Mouse (Mus musculus): Measurements from ENCODE around the gene Fam187a.

Gene Fam187a

DNA sequence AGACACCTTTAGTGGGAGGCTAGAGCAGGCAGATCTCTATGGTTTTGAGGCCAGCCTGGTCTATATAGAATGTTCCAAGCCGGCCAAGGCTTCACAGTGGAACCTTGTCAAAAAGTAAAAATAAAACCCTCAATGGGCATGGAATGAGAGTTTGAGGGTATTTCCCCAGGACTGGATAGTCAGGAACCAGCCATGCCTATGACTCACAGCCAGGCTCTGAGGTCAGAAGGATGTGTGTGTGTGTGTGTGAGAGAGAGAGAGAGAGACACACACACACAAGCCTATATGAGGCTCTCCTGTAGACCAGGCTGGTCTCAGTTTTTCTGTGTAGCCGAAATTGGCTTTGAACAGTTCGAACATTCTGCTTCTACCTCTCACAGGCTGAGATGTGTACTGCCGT is 9.7 kb downstream of the Fam187a start:
- DNase-seq (ENCODE audit: low read depth) = no peak

- no peak for DNase-seq (ENCODE audit: low read depth)
These were observed 10.8 kb downstream of the Fam187a start for GRCm38 (mm10) chr11:102895779-102896178.

DNA sequence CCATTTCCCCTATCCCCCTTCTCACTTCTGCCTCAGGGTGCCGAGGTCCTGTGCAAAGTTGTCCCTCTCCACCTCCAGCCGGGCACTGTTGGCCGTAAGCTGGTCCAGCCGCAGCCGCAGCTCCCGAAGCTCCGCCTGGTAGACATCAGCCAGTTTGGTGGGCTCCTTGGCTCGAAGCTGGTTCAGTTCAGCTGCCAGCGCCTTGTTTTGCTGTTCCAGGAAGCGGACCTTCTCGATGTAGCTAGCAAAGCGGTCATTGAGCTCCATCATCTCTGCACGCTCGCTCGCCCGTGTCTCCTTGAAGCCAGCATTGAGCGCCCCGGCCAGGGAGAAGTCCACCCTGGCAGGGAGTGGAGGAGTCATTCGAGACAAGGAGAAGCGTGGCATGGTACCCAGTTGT is 11.7 kb downstream of the Fam187a start:
- DNase-seq (ENCODE audit: low read depth) = no peak

DNA sequence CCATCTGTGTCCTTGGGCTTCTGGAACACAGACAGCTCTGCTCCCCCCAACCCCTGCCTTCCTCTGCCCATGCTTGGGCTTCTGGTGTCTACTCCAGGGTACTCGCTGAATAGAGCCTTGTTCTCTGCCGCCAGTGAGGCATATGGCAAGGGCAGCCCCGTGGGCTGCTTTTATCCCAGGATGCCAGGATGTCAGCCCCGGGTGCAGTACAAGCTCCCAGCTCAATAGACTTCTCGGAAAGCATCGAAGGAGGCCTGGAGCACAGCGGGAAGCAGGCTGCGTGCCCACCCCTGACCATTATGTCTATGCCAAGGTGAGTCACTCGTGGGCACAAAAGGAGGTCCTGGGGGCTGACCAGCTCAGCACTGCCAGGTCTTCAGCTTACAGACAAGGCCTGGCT is 13.4 kb downstream of the Fam187a start:
- DNase-seq (ENCODE audit: low read depth) = no peak

DNA sequence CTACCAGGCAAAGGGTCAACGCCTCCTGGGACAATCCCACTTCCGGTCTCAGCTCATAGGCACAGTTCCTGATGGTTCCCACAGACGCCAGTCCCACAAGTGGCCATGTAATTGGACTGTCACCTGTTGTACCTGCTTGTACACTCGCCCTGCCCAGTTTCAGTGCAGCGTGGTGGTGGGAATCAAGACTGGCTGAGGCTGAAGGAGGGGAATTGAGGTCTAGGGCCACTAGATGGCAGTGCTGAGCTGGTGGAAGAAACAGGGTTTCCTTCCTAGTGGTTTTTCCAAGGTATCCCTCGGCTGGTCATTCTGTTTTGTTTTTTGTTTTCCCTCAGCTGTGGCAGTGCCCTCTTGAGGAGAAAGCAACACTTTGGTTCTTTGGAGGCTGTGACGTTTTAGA is 15.8 kb downstream of the Fam187a start, which contains the start of gene Gfap:
TSS of gene Gfap (minus strand) at position 150 of the 400 bp plus-strand sequence.
- DNase-seq (ENCODE audit: low read depth) = peak; percentile 83

- no peak for DNase-seq (ENCODE audit: low read depth)
These were observed 16.2 kb downstream of the Fam187a start for GRCm38 (mm10) chr11:102901199-102901598.

GRCm38 (mm10) chr11:102902107-102902506 is 17.1 kb downstream of the Fam187a start:
- no peak for DNase-seq (ENCODE audit: low read depth)

DNA sequence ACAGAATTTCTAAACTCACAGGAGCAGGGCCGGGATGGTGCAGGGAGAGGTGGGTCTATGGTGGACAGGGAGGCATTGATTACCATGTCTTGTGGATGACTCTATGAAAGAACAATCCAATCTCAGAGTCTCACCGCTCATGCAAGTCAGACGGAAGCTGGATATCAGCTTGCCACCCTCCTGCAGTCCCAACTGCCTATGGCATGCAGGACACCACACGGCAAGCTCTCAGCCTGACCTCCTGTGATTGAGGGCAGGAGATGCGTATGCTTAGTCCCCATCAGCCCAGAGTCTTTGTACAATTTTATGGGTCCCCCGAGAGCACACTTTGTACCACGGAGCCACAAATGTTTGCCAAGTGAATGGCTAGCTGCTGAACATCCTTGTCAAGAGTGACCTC is 18.7 kb downstream of the Fam187a start:
- no peak for DNase-seq (ENCODE audit: low read depth)

- no peak for DNase-seq (ENCODE audit: low read depth)
These were observed 26.4 kb downstream of the Fam187a start for GRCm38 (mm10) chr11:102911376-102911775.

DNA sequence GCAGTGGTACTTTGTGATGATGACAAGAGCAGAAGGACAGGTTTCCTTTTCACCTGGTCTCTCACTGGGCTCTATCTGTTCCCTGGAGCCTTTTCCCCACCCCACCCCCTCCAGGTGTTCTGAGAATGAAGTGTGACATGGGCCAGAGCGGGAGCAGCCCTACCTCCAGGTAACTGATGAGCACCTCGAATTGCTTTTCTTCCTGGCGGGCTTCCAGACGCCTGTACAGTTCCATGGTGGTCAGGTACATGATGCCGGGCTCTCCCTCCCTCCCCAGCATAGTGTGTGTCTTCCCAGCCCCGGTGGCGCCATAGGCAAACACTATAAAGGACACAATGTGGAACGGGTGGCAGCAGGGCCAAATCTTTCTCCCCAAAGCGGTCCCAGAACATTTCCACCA is 30.4 kb downstream of the Fam187a start:
- no peak for DNase-seq (ENCODE audit: low read depth)

DNA sequence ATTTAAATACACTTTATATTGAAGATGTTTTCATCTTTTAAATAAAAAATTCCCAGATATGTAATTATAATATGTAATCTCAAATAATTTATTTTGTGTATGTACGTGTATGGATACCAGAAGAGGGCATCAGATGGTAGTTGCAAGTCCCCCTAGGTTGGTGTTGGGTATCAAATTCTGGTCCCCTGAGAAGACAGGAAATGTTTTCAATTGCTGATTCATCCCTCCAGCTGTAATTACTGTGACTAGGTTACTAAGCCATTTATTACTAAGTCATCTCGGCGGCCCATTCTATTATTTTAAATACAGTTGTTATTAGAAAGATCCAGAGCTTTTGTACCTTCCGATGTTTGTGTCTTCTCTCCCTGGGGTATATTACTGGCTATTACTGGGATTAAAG is 33.1 kb downstream of the Fam187a start:
- no peak for DNase-seq (ENCODE audit: low read depth)

DNA sequence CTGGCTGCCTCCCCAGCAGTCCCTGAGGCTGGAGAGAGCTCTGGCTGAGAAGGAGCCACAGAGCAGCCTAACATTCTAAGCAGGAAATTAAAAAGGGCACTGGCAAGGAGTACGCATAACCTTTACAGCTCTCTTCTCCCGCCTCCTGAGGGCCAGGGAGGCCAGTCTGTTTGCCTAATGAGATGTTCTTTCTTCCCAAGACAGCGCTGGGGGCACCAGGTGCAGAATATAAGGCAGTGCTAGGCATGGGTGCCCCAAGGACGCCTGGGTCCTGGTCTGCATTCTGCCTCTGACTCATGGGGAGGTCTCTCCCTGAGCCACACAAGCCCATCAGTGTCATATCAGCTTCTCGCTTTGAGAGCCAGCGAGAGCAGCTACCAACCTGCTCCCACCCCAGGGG is 36.5 kb downstream of the Fam187a start:
- no peak for DNase-seq (ENCODE audit: low read depth)

GRCm38 (mm10) chr11:102924557-102925350 is 39.8 kb downstream of the Fam187a start, which contains the start of gene Kif18b:
Gene Kif18b, minus strand, starts transcription at chr11:102925124.
- DNase-seq (ENCODE audit: low read depth) = peak; percentile 98

GRCm38 (mm10) chr11:102925351-102925717 is 40.4 kb downstream of the Fam187a start:
- DNase-seq (ENCODE audit: low read depth) = peak; percentile 89

DNA sequence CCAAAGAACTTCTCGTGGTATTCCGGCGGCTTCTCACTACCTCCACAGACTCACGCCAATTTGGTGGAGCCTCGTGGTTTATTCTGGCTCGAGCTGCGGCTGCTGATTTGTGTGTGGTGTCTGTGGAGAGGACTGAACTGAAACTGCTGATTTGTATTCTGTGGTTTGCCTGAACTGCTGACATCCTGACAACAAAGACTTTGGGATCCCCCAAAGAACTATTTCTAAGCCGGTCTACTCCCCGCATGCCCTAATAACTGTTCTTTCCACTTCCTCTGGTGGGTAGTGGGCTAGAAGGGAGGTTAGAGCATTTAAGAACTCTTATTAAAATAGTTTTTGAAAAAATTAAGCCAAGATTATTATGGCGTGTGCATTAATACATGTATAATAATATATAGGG is 45.7 kb downstream of the Fam187a start:
- DNase-seq (ENCODE audit: low read depth) = peak; percentile 28

DNA sequence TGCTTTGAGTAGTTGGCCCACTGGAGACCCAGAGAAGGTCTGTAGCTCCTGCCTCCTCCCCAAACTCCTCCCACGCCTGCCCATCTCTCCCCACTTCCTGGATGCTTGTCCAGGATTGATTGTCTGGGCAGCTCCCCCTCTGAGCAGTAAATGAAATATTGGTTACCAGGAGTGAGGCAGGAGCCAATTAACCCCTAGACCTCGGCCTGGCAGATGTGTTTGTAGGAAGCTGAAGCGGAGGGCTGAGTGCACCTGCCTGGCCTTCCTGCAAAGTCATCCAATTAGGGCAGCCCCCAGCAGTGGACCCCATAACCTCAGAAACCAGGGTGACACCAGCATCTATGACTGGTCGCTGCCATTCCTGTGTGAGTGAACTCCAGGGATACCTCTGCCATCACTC is 51.3 kb downstream of the Fam187a start:
- no peak for DNase-seq (ENCODE audit: low read depth)

Data from induced T-regulatory cell, adult 2 months (primary cell).